In genomic region chr15:78799029-78799428, GRCm38 (mm10) we compare ENCODE assay signal across 12 mouse cellular contexts. TPM values are rescaled to one million over a fixed set of nuclear protein-coding genes. Genes with fewer than 3 reads are reported as not detected.
DNase-seq lines count a peak whose midpoint lies in the region; ATAC-seq lines count a peak whose summit lies in the region.
"Had no signal": no experiment of that assay in that cellular context is flagged by ENCODE, and none has a peak within 500 bp of the region (broad histone marks: within the 10 kb centered on the region; RNA-seq: fewer than 3 reads in every experiment).

No protein-coding gene starts in this region.

- no peak overlapping the region for H3K27ac ChIP-seq in kidney, embryonic 15.5 days
- H3K27ac ChIP-seq in embryonic facial prominence, embryonic 11.5 days (replicated peaks; ENCODE audit: low read depth, low read length) = no peak overlapping the region
- H3K27ac ChIP-seq: lung, embryonic 15.5 days; neural tube, embryonic 13.5 days had no signal

- H3K27me3 ChIP-seq in kidney, embryonic 15.5 days = peaks cover 66% of the 10 kb centered on the region
- peaks cover 27% of the 10 kb centered on the region for H3K27me3 ChIP-seq in embryonic facial prominence, embryonic 11.5 days (ENCODE audit: control insufficient read depth, insufficient read depth, low read length)

- peaks cover 69% of the 10 kb centered on the region for H3K4me1 ChIP-seq in kidney, embryonic 15.5 days
- H3K4me1 ChIP-seq in embryonic facial prominence, embryonic 11.5 days (ENCODE audit: control insufficient read depth, insufficient read depth, low read length) = peaks cover 12% of the 10 kb centered on the region

- H3K9ac ChIP-seq in kidney, embryonic 15.5 days = no peak overlapping the region
- H3K9ac ChIP-seq in embryonic facial prominence, embryonic 11.5 days (replicated peaks; ENCODE audit: low read length) = no peak overlapping the region
- H3K9ac ChIP-seq: lung, embryonic 15.5 days; neural tube, embryonic 13.5 days had no signal

- DNase-seq in cerebellum, postnatal 36 days = peak; percentile 24 to 50
- no peak for DNase-seq in cerebellum, adult 9-11 months
- DNase-seq in kidney, postnatal 10 days = peak; percentile 49
- DNase-seq in embryonic facial prominence, embryonic 11.5 days (ENCODE audit: low spot score) = peak; percentile 9
- DNase-seq in layer of hippocampus, postnatal 36 days = peak; percentile 28 to 29
- DNase-seq in kidney, adult 8-10 months = no peak
- DNase-seq in kidney, postnatal 36 days = no peak

- no peak for ATAC-seq in kidney, embryonic 15.5 days (replicated peaks; ENCODE audit: low FRiP score)
- no peak for ATAC-seq in embryonic facial prominence, embryonic 11.5 days (replicated peaks; ENCODE audit: insufficient number of reproducible peaks, low FRiP score, low TSS enrichment, low read depth)

- peaks cover 7% of the 10 kb centered on the region; the same call in 1 of the 2 replicates for H3K36me3 ChIP-seq in kidney, embryonic 15.5 days
- H3K36me3 ChIP-seq in embryonic facial prominence, embryonic 11.5 days (replicated peaks; ENCODE audit: control insufficient read depth, insufficient read depth, low read depth, low read length) = no peaks in the 10 kb centered on the region
- H3K36me3 ChIP-seq: neural tube, embryonic 13.5 days had no signal

- WGBS in kidney, embryonic 15.5 days = 51% methylated on average over 21 of the region's 21 CpGs
- 55% methylated on average over 21 of the region's 21 CpGs for WGBS in embryonic facial prominence, embryonic 11.5 days

- no peak overlapping the region for H3K4me3 ChIP-seq in kidney, embryonic 15.5 days (replicated peaks)
- no peak overlapping the region for H3K4me3 ChIP-seq in embryonic facial prominence, embryonic 11.5 days (ENCODE audit: low read depth, low read length)
- H3K4me3 ChIP-seq: lung, embryonic 15.5 days; neural tube, embryonic 13.5 days had no signal

- H3K4me2 ChIP-seq in kidney, embryonic 15.5 days = no peak overlapping the region
- no peak overlapping the region for H3K4me2 ChIP-seq in embryonic facial prominence, embryonic 11.5 days (ENCODE audit: low read depth, low read length)
- H3K4me2 ChIP-seq: lung, embryonic 15.5 days; neural tube, embryonic 13.5 days had no signal

- no peaks in the 10 kb centered on the region for H3K9me3 ChIP-seq in kidney, embryonic 15.5 days (replicated peaks)
- H3K9me3 ChIP-seq in embryonic facial prominence, embryonic 11.5 days (replicated peaks; ENCODE audit: control insufficient read depth, low read length) = no peaks in the 10 kb centered on the region
- H3K9me3 ChIP-seq: lung, embryonic 15.5 days; neural tube, embryonic 13.5 days had no signal

RNA-seq across cellular contexts. Expression of gene Card10, which starts 3.8 kb away (rescaled TPM):
- polyA plus RNA-seq in kidney, embryonic 15.5 days (2015; fragmentation: Nextera tagmentation; extraction: Ambion mirVana) = 9.1 and 9.5 TPM in 2 replicates
- 1.8 and 2.6 TPM in 2 replicates for polyA plus RNA-seq in embryonic facial prominence, embryonic 11.5 days (2014; fragmentation: Nextera tagmentation; extraction: Ambion mirVana)
- total RNA-seq in layer of hippocampus, postnatal 36 days (2021) = 1 to 10 TPM; 5.1 to 5.8 TPM

RNA-seq across cellular contexts. Expression of gene Mfng, which starts 25.8 kb away (rescaled TPM):
- polyA plus RNA-seq in kidney, embryonic 15.5 days (2015; fragmentation: Nextera tagmentation; extraction: Ambion mirVana) = 25.4 and 25.6 TPM in 2 replicates
- polyA plus RNA-seq in embryonic facial prominence, embryonic 11.5 days (2014; fragmentation: Nextera tagmentation; extraction: Ambion mirVana) = 15.9 and 19.1 TPM in 2 replicates
- 1 to 10 TPM; 5.4 to 6.2 TPM for total RNA-seq in layer of hippocampus, postnatal 36 days (2021)
- polyA plus RNA-seq: C2C12 had no signal

RNA-seq across cellular contexts. Expression of gene Cdc42ep1, which starts 43.4 kb away (rescaled TPM):
- 46.2 and 51.1 TPM in 2 replicates for polyA plus RNA-seq in kidney, embryonic 15.5 days (2015; fragmentation: Nextera tagmentation; extraction: Ambion mirVana)
- 10.9 and 11.3 TPM in 2 replicates for polyA plus RNA-seq in embryonic facial prominence, embryonic 11.5 days (2014; fragmentation: Nextera tagmentation; extraction: Ambion mirVana)
- 10 to 100 TPM; 12.4 to 13.2 TPM for total RNA-seq in layer of hippocampus, postnatal 36 days (2021)

RNA-seq across cellular contexts. Expression of gene Lgals2, which starts 56.3 kb away (rescaled TPM):
- 0.60 and 1.8 TPM in 2 replicates for polyA plus RNA-seq in kidney, embryonic 15.5 days (2015; fragmentation: Nextera tagmentation; extraction: Ambion mirVana)
- not detected in 2 replicates for polyA plus RNA-seq in embryonic facial prominence, embryonic 11.5 days (2014; fragmentation: Nextera tagmentation; extraction: Ambion mirVana)
- total RNA-seq in layer of hippocampus, postnatal 36 days (2021) = not detected
- total RNA-seq: left cerebral cortex, postnatal 10 days had no signal
- polyA plus RNA-seq: neural tube, embryonic 13.5 days had no signal

Comparison
In these comparisons a context has a peak if more than half of its experiments do, and no peak if none do; other contexts are left out.
1. DNase-seq: peak in cerebellum, postnatal 36 days (2 of 2), kidney, postnatal 10 days (single experiment), embryonic facial prominence, embryonic 11.5 days (single experiment) and layer of hippocampus, postnatal 36 days (2 of 2); none in cerebellum, adult 9-11 months (single experiment), kidney, adult 8-10 months (0 of 2) and kidney, postnatal 36 days (0 of 2).